Mouse (Mus musculus): Measurements from ENCODE around the gene Enpp7. TPM values are rescaled to one million over a fixed set of nuclear protein-coding genes. Genes with fewer than 3 reads are reported as not detected.
A peak's percentile ranks its signal among the peaks of the same experiment; 100 is the strongest.

The Enpp7 gene
- polyA plus RNA-seq, 1 experiment from 2014 or later: not detected

- WGBS: 3% methylated on average over 42 of the region's 42 CpGs
- Histone ChIP-seq H3K4me2 (replicated peaks) (peak overlapping the region; percentile 78), H3K4me3 (peak overlapping the region; percentile 84), H3K9ac (replicated peaks) (peak overlapping the region; percentile 93), H3K9me3 (no peaks in the 10 kb centered on the region), H3K36me3 (peaks cover 10% of the 10 kb centered on the region), H3K27me3 (peaks cover 10% of the 10 kb centered on the region; the same call in 1 of the 2 replicates), H3K27ac (replicated peaks) (peak overlapping the region; percentile 86), H3K4me1 (peaks cover 49% of the 10 kb centered on the region)
- ATAC-seq (replicated peaks): no peak
Observed at GRCm38 (mm10) chr11:119022068-119022894, 34.3 kb downstream of the Enpp7 start.

- peak; percentile 95 for ATAC-seq (replicated peaks)
- Histone ChIP-seq H3K27ac (replicated peaks) (peak within 1 kb of the TSS; percentile 86), H3K9ac (replicated peaks) (peak within 1 kb of the TSS; percentile 93), H3K27me3 (peaks cover 10% of the 10 kb centered on the region; the same call in 1 of the 2 replicates), H3K4me3 (peak within 1 kb of the TSS; percentile 84), H3K36me3 (peaks cover 17% of the 10 kb centered on the region), H3K4me2 (replicated peaks) (peak within 1 kb of the TSS; percentile 78), H3K9me3 (no peaks in the 10 kb centered on the region), H3K4me1 (peaks cover 49% of the 10 kb centered on the region)
- under 1% methylated on average over 73 of the region's 99 CpGs for WGBS
Observed at GRCm38 (mm10) chr11:119022895-119023615, 35.1 kb downstream of the Enpp7 start, which contains the start of gene Cbx2. Gene Cbx2, plus strand, starts transcription at chr11:119022962.

- Histone ChIP-seq H3K4me3 (peak overlapping the region; percentile 84), H3K27me3 (peaks cover 10% of the 10 kb centered on the region; the same call in 1 of the 2 replicates), H3K4me2 (replicated peaks) (peak overlapping the region; percentile 78), H3K9ac (replicated peaks) (peak overlapping the region; percentile 93), H3K9me3 (no peaks in the 10 kb centered on the region), H3K27ac (replicated peaks) (peak overlapping the region; percentile 86), H3K4me1 (peaks cover 49% of the 10 kb centered on the region), H3K36me3 (peaks cover 23% of the 10 kb centered on the region)
- 2% methylated on average over 15 of the region's 15 CpGs for WGBS
- no peak; the same call in 1 of the 2 replicates for ATAC-seq (replicated peaks)
Observed at GRCm38 (mm10) chr11:119023616-119023980, 35.6 kb downstream of the Enpp7 start.

- H3K9me3 ChIP-seq: no peaks in the 10 kb centered on the region
- no peak for ATAC-seq (replicated peaks)
- peak overlapping the region; percentile 78 for H3K4me2 ChIP-seq (replicated peaks)
- peak overlapping the region; percentile 93 for H3K9ac ChIP-seq (replicated peaks)
- H3K27me3 ChIP-seq: peaks cover 10% of the 10 kb centered on the region; the same call in 1 of the 2 replicates
- peaks cover 29% of the 10 kb centered on the region for H3K36me3 ChIP-seq
- H3K27ac ChIP-seq (replicated peaks): peak overlapping the region; percentile 86
- peak overlapping the region; percentile 84 for H3K4me3 ChIP-seq
- H3K4me1 ChIP-seq: peaks cover 52% of the 10 kb centered on the region
- WGBS: 11% methylated on average over 7 of the region's 7 CpGs
Observed at GRCm38 (mm10) chr11:119024260-119024659, 36.3 kb downstream of the Enpp7 start.

- Histone ChIP-seq H3K4me1 (peaks cover 55% of the 10 kb centered on the region), H3K9ac (replicated peaks) (peak overlapping the region; percentile 93; the same call in 1 of the 2 replicates)
- 56% methylated on average over 12 of the region's 12 CpGs for WGBS
Observed at GRCm38 (mm10) chr11:119026203-119026602, 38.2 kb downstream of the Enpp7 start.

DNA sequence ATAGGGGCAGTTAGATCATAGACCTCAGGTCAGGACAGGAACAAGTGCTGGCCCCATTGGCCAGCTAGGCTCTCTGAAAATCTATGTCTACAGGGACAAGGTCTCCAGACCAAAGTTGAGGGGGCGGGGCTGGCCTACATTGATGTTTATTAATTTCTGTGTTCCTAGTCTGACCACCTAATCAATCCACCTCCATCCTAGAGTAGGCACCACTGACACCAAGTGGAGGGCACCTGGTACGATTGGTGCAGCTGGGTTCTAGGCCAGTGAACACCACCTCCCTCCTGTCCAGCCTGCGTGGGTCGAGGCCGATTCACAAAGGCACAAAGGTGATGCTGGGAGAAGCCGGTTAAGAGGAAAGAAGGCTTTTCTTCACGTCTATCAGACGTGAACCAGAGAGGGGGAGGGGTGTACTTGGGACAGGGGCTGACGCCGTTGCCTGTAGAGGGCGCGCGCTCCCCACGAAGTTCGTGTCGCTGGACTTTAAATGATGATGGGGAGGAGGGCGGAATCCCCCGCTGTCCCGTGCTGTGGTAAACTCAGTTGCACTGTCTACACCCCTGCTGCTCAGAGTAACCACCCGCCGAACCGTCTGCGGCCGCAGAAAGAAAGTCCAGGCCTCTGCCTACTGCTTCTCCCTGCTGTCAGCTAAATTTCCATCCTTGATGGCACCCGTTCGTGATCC lies 46.0 kb downstream of the Enpp7 start:
- peaks cover 24% of the 10 kb centered on the region for H3K36me3 ChIP-seq
- peaks cover 61% of the 10 kb centered on the region for H3K4me1 ChIP-seq
- H3K4me2 ChIP-seq (replicated peaks): peak overlapping the region; percentile 38
- H3K4me3 ChIP-seq: peak overlapping the region; percentile 17
- 2% methylated on average over 26 of the region's 26 CpGs for WGBS
- no peak overlapping the region for H3K27ac ChIP-seq (replicated peaks)
- peaks cover 49% of the 10 kb centered on the region for H3K27me3 ChIP-seq
- peak; percentile 39 for ATAC-seq (replicated peaks)
- H3K9me3 ChIP-seq: no peaks in the 10 kb centered on the region
- no peak overlapping the region; the same call in 1 of the 2 replicates for H3K9ac ChIP-seq (replicated peaks)

More at GRCm38 (mm10) chr11:119026203-119026602, 38.2 kb downstream of the Enpp7 start:
- Histone ChIP-seq H3K27ac (replicated peaks) (no peak overlapping the region), H3K4me3 (no peak overlapping the region), H3K9me3 (no peaks in the 10 kb centered on the region), H3K36me3 (peaks cover 48% of the 10 kb centered on the region), H3K4me2 (replicated peaks) (no peak overlapping the region; the same call in 1 of the 2 replicates), H3K27me3 (peaks cover 3% of the 10 kb centered on the region; the same call in 1 of the 2 replicates)
- no peak for ATAC-seq (replicated peaks)

DNA sequence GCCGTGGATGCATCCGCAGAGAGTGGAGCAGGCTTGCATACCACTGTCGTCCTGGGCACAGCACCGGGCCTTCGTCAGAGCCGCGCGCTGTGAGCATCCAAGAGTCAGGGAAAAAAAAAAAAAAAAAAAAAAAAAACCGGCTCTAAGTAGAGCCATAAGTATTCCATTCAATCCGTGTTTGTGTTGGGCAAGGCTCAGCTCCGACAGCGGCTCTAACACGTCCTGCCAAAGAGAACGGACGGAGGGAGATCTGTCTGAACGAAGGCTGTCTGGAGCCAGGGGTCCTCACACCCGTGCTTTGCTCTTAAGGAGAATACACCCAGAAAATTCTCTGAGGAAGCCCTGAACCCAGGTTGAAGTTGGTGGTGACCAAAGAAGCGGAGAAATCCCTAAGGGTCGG lies 46.6 kb downstream of the Enpp7 start:
- Histone ChIP-seq H3K4me1 (peaks cover 61% of the 10 kb centered on the region), H3K4me2 (replicated peaks) (peak overlapping the region; percentile 38), H3K9ac (replicated peaks) (no peak overlapping the region), H3K4me3 (peak overlapping the region; percentile 17), H3K9me3 (no peaks in the 10 kb centered on the region), H3K27me3 (peaks cover 49% of the 10 kb centered on the region), H3K36me3 (peaks cover 18% of the 10 kb centered on the region), H3K27ac (replicated peaks) (no peak overlapping the region)
- ATAC-seq (replicated peaks): no peak
- 3% methylated on average over 19 of the region's 19 CpGs for WGBS

- peak overlapping the region; percentile 13; the same call in 1 of the 2 replicates for H3K9ac ChIP-seq (replicated peaks)
- H3K27me3 ChIP-seq: peaks cover 49% of the 10 kb centered on the region
- WGBS: 5% methylated on average over 21 of the region's 21 CpGs
- peaks cover 66% of the 10 kb centered on the region for H3K4me1 ChIP-seq
- H3K4me3 ChIP-seq: peak overlapping the region; percentile 19
- peaks cover 12% of the 10 kb centered on the region for H3K36me3 ChIP-seq
- H3K9me3 ChIP-seq: no peaks in the 10 kb centered on the region
- H3K27ac ChIP-seq (replicated peaks): no peak overlapping the region
- peak overlapping the region; percentile 22 for H3K4me2 ChIP-seq (replicated peaks)
- no peak for ATAC-seq (replicated peaks)
Observed at GRCm38 (mm10) chr11:119035094-119035685, 47.2 kb downstream of the Enpp7 start.

DNA sequence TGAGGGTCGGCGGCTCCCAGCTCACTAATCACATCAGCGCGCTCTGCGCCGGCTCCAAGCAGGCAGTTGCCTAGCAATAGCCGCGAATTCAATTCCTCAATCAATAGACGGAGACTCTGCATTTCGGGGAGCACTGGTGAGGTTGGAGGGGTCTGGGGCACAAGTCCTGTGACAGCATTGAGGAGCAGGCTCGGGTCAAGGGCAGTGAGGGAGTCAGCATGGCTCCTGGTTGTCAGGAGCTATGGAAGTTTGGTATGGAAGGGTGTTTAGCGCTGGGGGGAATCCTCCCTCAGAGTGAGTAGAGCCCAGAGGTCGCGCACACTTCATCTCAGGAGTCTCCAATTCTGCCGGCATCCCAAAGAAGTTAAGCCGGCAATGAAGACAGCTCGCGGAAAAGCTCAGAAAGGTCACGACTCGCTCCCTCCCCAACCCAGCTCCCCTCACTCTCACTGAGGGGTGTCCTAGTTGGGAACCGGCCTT lies 47.7 kb downstream of the Enpp7 start:
- Histone ChIP-seq H3K27me3 (peaks cover 49% of the 10 kb centered on the region), H3K36me3 (peaks cover 7% of the 10 kb centered on the region; the same call in 1 of the 2 replicates), H3K9ac (replicated peaks) (peak overlapping the region; percentile 13; the same call in 1 of the 2 replicates), H3K4me2 (replicated peaks) (peak overlapping the region; percentile 22), H3K9me3 (no peaks in the 10 kb centered on the region), H3K4me1 (peaks cover 69% of the 10 kb centered on the region), H3K4me3 (peak overlapping the region; percentile 19), H3K27ac (replicated peaks) (no peak overlapping the region)
- ATAC-seq (replicated peaks): no peak
- 4% methylated on average over 21 of the region's 21 CpGs for WGBS

GRCm38 (mm10) chr11:119036447-119036846 lies 48.5 kb downstream of the Enpp7 start:
- Histone ChIP-seq H3K9ac (replicated peaks) (no peak overlapping the region), H3K36me3 (peaks cover 3% of the 10 kb centered on the region; the same call in 1 of the 2 replicates), H3K27me3 (peaks cover 49% of the 10 kb centered on the region), H3K4me3 (peak overlapping the region; percentile 43; the same call in 1 of the 2 replicates), H3K4me1 (peaks cover 70% of the 10 kb centered on the region), H3K4me2 (replicated peaks) (peak overlapping the region; percentile 68), H3K27ac (replicated peaks) (no peak overlapping the region), H3K9me3 (no peaks in the 10 kb centered on the region)
- no peak for ATAC-seq (replicated peaks)
- WGBS: 7% methylated on average over 15 of the region's 15 CpGs
